Mouse (Mus musculus): Measurements from ENCODE around the gene Smtn. TPM values are rescaled to one million over a fixed set of nuclear protein-coding genes. Genes with fewer than 3 reads are reported as not detected.
A peak's percentile ranks its signal among the peaks of the same experiment; 100 is the strongest.

The Smtn gene
- total RNA-seq, 4 experiments from 2014 or later, result 64.6 to 81.5 (median 69.0) TPM

GRCm38 (mm10) chr11:3527766-3528165 is 12.6 kb downstream of the Smtn start:
- DNase-seq (ENCODE audit: low spot score in 2 of 2), result peak; percentile 76 to 83

GRCm38 (mm10) chr11:3526979-3527738 is 13.3 kb downstream of the Smtn start:
- peak; percentile 79 to 85 for DNase-seq (ENCODE audit: low spot score in 2 of 2)

GRCm38 (mm10) chr11:3526207-3526606 is 14.2 kb downstream of the Smtn start:
- no peak for DNase-seq (ENCODE audit: low spot score in 2 of 2)

GRCm38 (mm10) chr11:3525560-3525959 is 14.9 kb downstream of the Smtn start:
- no peak for DNase-seq (ENCODE audit: low spot score in 2 of 2)

- DNase-seq (ENCODE audit: low spot score in 2 of 2), result no peak
Observed at GRCm38 (mm10) chr11:3523840-3524582, 16.4 kb downstream of the Smtn start.

- DNase-seq (ENCODE audit: low spot score in 2 of 2), result no peak
Observed at GRCm38 (mm10) chr11:3522285-3523000, 18.0 kb downstream of the Smtn start.

GRCm38 (mm10) chr11:3521339-3522224 is 18.8 kb downstream of the Smtn start:
- DNase-seq (ENCODE audit: low spot score in 2 of 2), result no peak

- no peak for DNase-seq (ENCODE audit: low spot score in 2 of 2)
Observed at GRCm38 (mm10) chr11:3520919-3521318, 19.5 kb downstream of the Smtn start.

- no peak for DNase-seq (ENCODE audit: low spot score in 2 of 2)
Observed at GRCm38 (mm10) chr11:3519756-3520398, 20.5 kb downstream of the Smtn start.

GRCm38 (mm10) chr11:3519051-3519726 is 21.2 kb downstream of the Smtn start:
- no peak for DNase-seq (ENCODE audit: low spot score in 2 of 2)

- no peak for DNase-seq (ENCODE audit: low spot score in 2 of 2)
Observed at GRCm38 (mm10) chr11:3517846-3518732, 22.3 kb downstream of the Smtn start.

GRCm38 (mm10) chr11:3516859-3517845 is 23.3 kb downstream of the Smtn start:
- no peak for DNase-seq (ENCODE audit: low spot score in 2 of 2)

- DNase-seq (ENCODE audit: low spot score in 2 of 2), result no peak
Observed at GRCm38 (mm10) chr11:3516121-3516520, 24.3 kb downstream of the Smtn start.

GRCm38 (mm10) chr11:3515637-3516036 is 24.8 kb downstream of the Smtn start:
- no peak for DNase-seq (ENCODE audit: low spot score in 2 of 2)

- DNase-seq (ENCODE audit: low spot score in 2 of 2), result no peak
Observed at GRCm38 (mm10) chr11:3515216-3515615, 25.2 kb downstream of the Smtn start.

- peak; percentile 86 to 90 for DNase-seq (ENCODE audit: low spot score in 2 of 2)
Observed at GRCm38 (mm10) chr11:3514529-3515054, 25.8 kb downstream of the Smtn start, which contains the start of gene Selenom. Gene Selenom, plus strand, starts transcription at chr11:3514684.

GRCm38 (mm10) chr11:3513291-3513690 is 27.1 kb downstream of the Smtn start:
- DNase-seq (ENCODE audit: low spot score in 2 of 2), result no peak

Data from gastrocnemius, adult 8-10 months (tissue).